Mouse (Mus musculus) C2C12 (cell line): ENCODE results near the gene Gm20388.

Experiments used
- CTCF ChIP-seq: IDR thresholded peaks from one replicate; pipeline ENCODE4 v1.5.1; 2011; ENCODE audit not compliant: control insufficient read depth, insufficient read depth, insufficient read length
- FOSL1 ChIP-seq: IDR thresholded peaks from one replicate; pipeline ENCODE4 v1.8.0; 2011; ENCODE audit warnings: mild to moderate bottlenecking, low read length; ENCODE audit not compliant: poor library complexity, insufficient read depth, severe bottlenecking
- MAX ChIP-seq: IDR thresholded peaks from one replicate; pipeline ENCODE4 v1.6.1; 2011; ENCODE audit warnings: mild to moderate bottlenecking, control low read depth
- MYOD1 ChIP-seq: IDR thresholded peaks from one replicate; pipeline ENCODE4 v1.6.1; 2011; ENCODE audit warnings: low read depth; ENCODE audit not compliant: control insufficient read depth, insufficient read length

- no peak for TF ChIP-seq CTCF
- TF ChIP-seq FOSL1, result no peak
- no peak for TF ChIP-seq MYOD1
- no peak for TF ChIP-seq MAX
Measured at GRCm38 (mm10) chr8:124382235-124382634, 4471.6 kb downstream of the Gm20388 start.
